Mouse (Mus musculus) common myeloid progenitor, adult 5-6 weeks (primary cell): Measurements from ENCODE around the gene Cdan1. TPM values are rescaled to one million over a fixed set of nuclear protein-coding genes. Genes with fewer than 3 reads are reported as not detected.
"Not testable (repeated sequence)": the region's sequence is repeated elsewhere in the genome, so short reads cannot be mapped to it uniquely, and the experiment has no call there.

ENCODE experiments used
- ATAC-seq: replicated peaks from 2 replicates; pipeline ENCODE4 v1.8.0; 2016; ENCODE audit warnings: low read depth, mild to moderate bottlenecking, moderate TSS enrichment, inconsistent platforms; ENCODE audit not compliant: poor library complexity, severe bottlenecking
- total RNA-seq: library from RNA; stranded (forward); fragments of 200-1000, 187-1606 nt; gene quantifications from 2 replicates; pipeline ENCODE4 v1.2.3, GENCODE M21; 2017

Cdan1 gene
- total RNA-seq, 1 experiment from 2014 or later, result 25.6 TPM

GRCm38 (mm10) chr2:120681151-120681550 is 168.8 kb downstream of the Cdan1 start:
- not testable (repeated sequence) for ATAC-seq

GRCm38 (mm10) chr2:120670253-120670652 is 179.7 kb downstream of the Cdan1 start:
- ATAC-seq, result 0 out of 2 replicates have a peak, but pooled peaks have one; percentile 39

GRCm38 (mm10) chr2:120667446-120667845 is 182.5 kb downstream of the Cdan1 start:
- ATAC-seq, result no peak; the same call in 1 of the 2 replicates

Other genes with a start within 250 kb of the Cdan1 start
- gene Haus2, start 240.7 kb downstream of the Cdan1 start, total RNA-seq, result 22.5 and 28.5 TPM in 2 replicates
- 15.0 and 22.8 TPM in 2 replicates for gene Lrrc57, start 240.6 kb downstream of the Cdan1 start, total RNA-seq
- gene Stard9, start 221.0 kb downstream of the Cdan1 start, total RNA-seq, result 1.6 and 2.5 TPM in 2 replicates
- gene Ttbk2, start 476 bp upstream of the Cdan1 start, total RNA-seq, result 5.5 and 6.4 TPM in 2 replicates
- 30.4 and 33.0 TPM in 2 replicates for gene Ubr1, start 120.6 kb upstream of the Cdan1 start, total RNA-seq
- 2.1 and 4.4 TPM in 2 replicates for gene Tmem62, start 126.9 kb upstream of the Cdan1 start, total RNA-seq
- gene Ccndbp1, start 158.3 kb upstream of the Cdan1 start, total RNA-seq, result 34.7 and 53.0 TPM in 2 replicates
- gene Epb42, start 186.9 kb upstream of the Cdan1 start, total RNA-seq, result 7.8 and 10.2 TPM in 2 replicates
- not detected in 2 replicates for gene Tgm5, start 235.7 kb upstream of the Cdan1 start, total RNA-seq